Mouse (Mus musculus) liver, adult 2 months (tissue): Measurements from ENCODE around the gene Mecom. TPM values are rescaled to one million over a fixed set of nuclear protein-coding genes. Genes with fewer than 3 reads are reported as not detected.

ENCODE experiments used
- DNase-seq: peaks from one replicate; pipeline ENCODE4 v3.0.0-alpha.2; 2011; ENCODE audit warnings: low read depth, low spot score; ENCODE audit errors: extremely low read depth
- H3K27ac ChIP-seq: fragments of 200-500 bp; replicated peaks from 2 replicates; pipeline ENCODE4 v1.5.1; 2012; ENCODE audit warnings: low read depth, mild to moderate bottlenecking, control low read depth, inconsistent platforms, low read length; ENCODE audit not compliant: insufficient read depth
- H3K27me3 ChIP-seq: fragments of 200-500 bp; 2 replicates; pipeline ENCODE4 v1.6.1; 2012; ENCODE audit warnings: mild to moderate bottlenecking, moderate library complexity, low read length, inconsistent platforms; ENCODE audit not compliant: control insufficient read depth, insufficient read depth
- H3K36me3 ChIP-seq: fragments of 200-500 bp; 2 replicates; pipeline ENCODE4 v1.6.1; 2012; ENCODE audit warnings: low read length, inconsistent platforms; ENCODE audit not compliant: control insufficient read depth, insufficient read depth
- H3K4me1 ChIP-seq: fragments of 200-500 bp; 2 replicates; pipeline ENCODE4 v1.6.1; 2011; ENCODE audit warnings: low read length; ENCODE audit not compliant: control insufficient read depth, insufficient read depth
- H3K4me3 ChIP-seq: fragments of 200-500 bp; 2 replicates; pipeline ENCODE4 v1.5.1; 2011; ENCODE audit warnings: low read depth, mild to moderate bottlenecking, control low read depth, low read length, moderate library complexity; ENCODE audit not compliant: insufficient read depth
- H3K79me2 ChIP-seq: fragments of 200-500 bp; 2 replicates; pipeline ENCODE4 v1.6.1; 2012; ENCODE audit warnings: inconsistent platforms, mild to moderate bottlenecking, low read length, moderate library complexity; ENCODE audit not compliant: control insufficient read depth, insufficient read depth
- H3K9ac ChIP-seq: fragments of 200-500 bp; 2 replicates; pipeline ENCODE4 v1.6.1; 2012; ENCODE audit warnings: low read depth, mild to moderate bottlenecking, control low read depth, inconsistent platforms, low read length
- CTCF ChIP-seq: fragments of 200-500 bp; IDR thresholded peaks from 2 replicates; pipeline ENCODE4 v1.5.1; 2011; ENCODE audit warnings: low read depth, low read length, control low read depth
- POLR2A ChIP-seq: fragments of 200-500 bp; IDR thresholded peaks from 2 replicates; pipeline ENCODE4 v1.6.1; 2011; ENCODE audit warnings: low read length, control low read depth; ENCODE audit not compliant: insufficient read depth; ENCODE audit errors: extremely low read depth
- WGBS: fragments of 180-500 bp; shearing (Covaris S2); methylation state at CpG from one replicate; pipeline ENCODE4 v1.1.7; 2018; 5-methylcytosine and 5-hydroxymethylcytosine counted together
- polyA plus RNA-seq: library from polyadenylated mRNA; depleted of rRNA; stranded (reverse); fragments of >200 nt; gene quantifications from 2 replicates; pipeline ENCODE4 v1.2.3, GENCODE M21; 2012
- total RNA-seq: library from RNA; depleted of rRNA; stranded (reverse); fragments of >200 nt; gene quantifications from 2 replicates; pipeline ENCODE4 v1.2.3, GENCODE M21; 2014

The Mecom gene
- total and polyA plus RNA-seq, 2 experiments: 0.39 to 1.4 TPM

- H3K9ac ChIP-seq: no peak overlapping the region
- no peaks in the 10 kb centered on the region for H3K36me3 ChIP-seq
- no peaks in the 10 kb centered on the region for H3K4me1 ChIP-seq
- TF ChIP-seq POLR2A (no peak), CTCF (no peak)
- H3K79me2 ChIP-seq: no peaks in the 10 kb centered on the region
- 70% methylated on average over 1 of the region's 1 CpGs for WGBS
- no peak overlapping the region for H3K4me3 ChIP-seq
- no peak for DNase-seq
- no peak overlapping the region for H3K27ac ChIP-seq
- H3K27me3 ChIP-seq: no peaks in the 10 kb centered on the region
Observed at GRCm38 (mm10) chr3:29999035-29999434, 548.8 kb downstream of the Mecom start.

- Histone ChIP-seq H3K79me2 (no peaks in the 10 kb centered on the region), H3K27me3 (no peaks in the 10 kb centered on the region), H3K36me3 (no peaks in the 10 kb centered on the region), H3K4me3 (no peak overlapping the region), H3K27ac (no peak overlapping the region), H3K9ac (no peak overlapping the region), H3K4me1 (no peaks in the 10 kb centered on the region)
- WGBS: 81% methylated on average over 7 of the region's 7 CpGs
- no peak for DNase-seq
- TF ChIP-seq POLR2A (no peak), CTCF (no peak)
Observed at GRCm38 (mm10) chr3:29997068-29997467, 550.7 kb downstream of the Mecom start.

GRCm38 (mm10) chr3:29993346-29993745 is 554.5 kb downstream of the Mecom start:
- Histone ChIP-seq H3K27ac (no peak overlapping the region), H3K4me1 (no peaks in the 10 kb centered on the region), H3K27me3 (no peaks in the 10 kb centered on the region), H3K79me2 (no peaks in the 10 kb centered on the region), H3K36me3 (no peaks in the 10 kb centered on the region), H3K4me3 (no peak overlapping the region), H3K9ac (no peak overlapping the region)
- TF ChIP-seq CTCF (no peak), POLR2A (no peak)
- 66% methylated on average over 10 of the region's 10 CpGs for WGBS
- no peak for DNase-seq

- no peak overlapping the region for H3K27ac ChIP-seq
Observed at GRCm38 (mm10) chr3:29991523-29991922, 556.3 kb downstream of the Mecom start.

GRCm38 (mm10) chr3:29984431-29984830 is 563.4 kb downstream of the Mecom start:
- H3K27ac ChIP-seq: no peak overlapping the region
- H3K4me1 ChIP-seq: no peaks in the 10 kb centered on the region
- no peak for TF ChIP-seq CTCF
- no peak for TF ChIP-seq POLR2A
- no peaks in the 10 kb centered on the region for H3K79me2 ChIP-seq
- DNase-seq: no peak
- H3K27me3 ChIP-seq: no peaks in the 10 kb centered on the region
- WGBS: 82% methylated on average over 3 of the region's 3 CpGs
- H3K4me3 ChIP-seq: no peak overlapping the region
- no peaks in the 10 kb centered on the region for H3K36me3 ChIP-seq
- H3K9ac ChIP-seq: no peak overlapping the region

More at GRCm38 (mm10) chr3:29991523-29991922, 556.3 kb downstream of the Mecom start:
- Histone ChIP-seq H3K4me3 (no peak overlapping the region), H3K4me1 (no peaks in the 10 kb centered on the region), H3K36me3 (no peaks in the 10 kb centered on the region), H3K9ac (no peak overlapping the region), H3K27me3 (no peaks in the 10 kb centered on the region), H3K79me2 (no peaks in the 10 kb centered on the region)
- 82% methylated on average over 1 of the region's 1 CpGs for WGBS
- DNase-seq: no peak
- no peak for TF ChIP-seq CTCF
- no peak for TF ChIP-seq POLR2A

- Histone ChIP-seq H3K4me1 (no peaks in the 10 kb centered on the region; the same call in 1 of the 2 replicates), H3K79me2 (no peaks in the 10 kb centered on the region), H3K4me3 (no peak overlapping the region), H3K36me3 (no peaks in the 10 kb centered on the region), H3K27me3 (no peaks in the 10 kb centered on the region), H3K27ac (no peak overlapping the region), H3K9ac (no peak overlapping the region)
- TF ChIP-seq CTCF (no peak), POLR2A (no peak)
- WGBS: 77% methylated on average over 7 of the region's 7 CpGs
- DNase-seq: peak; percentile 10
Observed at GRCm38 (mm10) chr3:29981259-29981910, 566.4 kb downstream of the Mecom start.
